Mouse (Mus musculus) testis, postnatal 14 days (tissue): ENCODE results near the gene Zfp568.

Source experiments
- DNase-seq: peaks from one replicate; pipeline ENCODE4 v3.0.0; 2021; ENCODE audit warnings: low spot score

Gene Zfp568

GRCm38 (mm10) chr7:29989031-29989430, 5.3 kb downstream of the Zfp568 start:
- DNase-seq = no peak

GRCm38 (mm10) chr7:29992698-29993097, 8.9 kb downstream of the Zfp568 start:
- DNase-seq = no peak

- no peak for DNase-seq
Measured at GRCm38 (mm10) chr7:29993340-29993739, 9.6 kb downstream of the Zfp568 start.

GRCm38 (mm10) chr7:29995134-29995533, 11.4 kb downstream of the Zfp568 start:
- no peak for DNase-seq

- DNase-seq = no peak
Measured at GRCm38 (mm10) chr7:30000601-30001000, 16.8 kb downstream of the Zfp568 start.

GRCm38 (mm10) chr7:30007601-30008000, 23.8 kb downstream of the Zfp568 start:
- no peak for DNase-seq

GRCm38 (mm10) chr7:30008020-30008690, 24.4 kb downstream of the Zfp568 start:
- no peak for DNase-seq

GRCm38 (mm10) chr7:30009321-30010085, 25.7 kb downstream of the Zfp568 start:
- DNase-seq = no peak

GRCm38 (mm10) chr7:30010551-30011195, 26.9 kb downstream of the Zfp568 start:
- DNase-seq = no peak

GRCm38 (mm10) chr7:30012956-30013363, 29.2 kb downstream of the Zfp568 start:
- DNase-seq = no peak

- no peak for DNase-seq
Measured at GRCm38 (mm10) chr7:30017226-30017625, 33.5 kb downstream of the Zfp568 start.

GRCm38 (mm10) chr7:30019543-30019942, 35.8 kb downstream of the Zfp568 start:
- DNase-seq = no peak

GRCm38 (mm10) chr7:30023324-30023723, 39.6 kb downstream of the Zfp568 start:
- DNase-seq = no peak

GRCm38 (mm10) chr7:30023800-30024199, 40.0 kb downstream of the Zfp568 start:
- DNase-seq = no peak

GRCm38 (mm10) chr7:30025358-30025757, 41.6 kb downstream of the Zfp568 start:
- DNase-seq = no peak

- DNase-seq = no peak
Measured at GRCm38 (mm10) chr7:30027331-30027730, 43.6 kb downstream of the Zfp568 start.

- no peak for DNase-seq
Measured at GRCm38 (mm10) chr7:30028572-30028971, 44.8 kb downstream of the Zfp568 start.

GRCm38 (mm10) chr7:30030677-30031076, 46.9 kb downstream of the Zfp568 start:
- no peak for DNase-seq

GRCm38 (mm10) chr7:30031379-30031778, 47.6 kb downstream of the Zfp568 start:
- no peak for DNase-seq

- DNase-seq = no peak
Measured at GRCm38 (mm10) chr7:30034331-30034730, 50.6 kb downstream of the Zfp568 start.

- no peak for DNase-seq
Measured at GRCm38 (mm10) chr7:30044354-30044753, 60.6 kb downstream of the Zfp568 start.

- DNase-seq = no peak
Measured at GRCm38 (mm10) chr7:30048126-30048525, 64.4 kb downstream of the Zfp568 start.
